Mouse (Mus musculus) right cerebral cortex, postnatal 4 days (tissue): Measurements from ENCODE around the gene Sdhaf2.
"Not testable (repeated sequence)": the region's sequence is repeated elsewhere in the genome, so short reads cannot be mapped to it uniquely, and the experiment has no call there.

Experiments
- DNase-seq: peaks from one replicate; pipeline ENCODE4 v3.0.0-alpha.2; 2022

The Sdhaf2 gene

DNA sequence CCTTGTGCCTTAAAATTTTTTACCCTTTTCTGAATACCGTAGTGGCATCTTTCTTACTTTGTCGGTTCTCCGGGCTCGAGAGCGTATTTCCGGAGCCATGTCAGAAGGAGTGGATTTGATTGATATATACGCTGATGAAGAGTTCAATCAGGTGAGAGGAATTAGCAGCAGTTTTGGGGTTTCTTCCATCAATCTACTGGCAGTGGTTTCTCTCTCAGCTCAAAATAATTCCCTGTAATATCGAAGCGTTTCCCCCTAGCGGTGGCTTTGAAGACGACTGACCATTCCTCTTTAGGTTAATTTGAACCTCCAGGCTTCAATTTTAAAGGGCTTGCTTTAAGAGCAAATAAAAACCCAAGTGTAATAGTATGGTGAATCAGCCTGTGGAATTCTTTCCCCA, at the start of gene Sdhaf2:
Gene Sdhaf2 (minus strand): TSS at position 233 of the 400 bp plus-strand sequence.
- peak; percentile 27 for DNase-seq

GRCm38 (mm10) chr19:10569627-10570026, 43.7 kb upstream of the Sdhaf2 start:
- no peak for DNase-seq

- no peak for DNase-seq
Observed at GRCm38 (mm10) chr19:10565217-10565616, 39.3 kb upstream of the Sdhaf2 start.

DNA sequence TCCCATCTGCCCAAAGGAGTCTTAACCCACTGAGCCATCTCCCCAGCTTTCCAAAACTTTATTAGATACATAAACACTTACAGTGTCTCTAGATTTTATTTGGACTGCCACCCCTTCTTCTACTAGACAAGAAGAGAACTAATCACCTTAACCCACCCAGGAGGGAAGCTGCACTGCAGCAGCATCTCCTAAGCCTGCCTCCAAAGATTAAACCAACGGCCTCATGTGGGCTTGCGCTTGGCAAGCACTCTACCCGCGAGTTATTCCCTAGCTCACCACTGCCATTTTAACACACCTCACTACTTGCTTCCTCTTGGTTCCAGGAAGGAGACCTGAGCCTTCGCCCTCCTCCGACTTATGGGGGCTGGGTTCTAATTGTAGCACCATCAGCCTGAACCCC, 38.3 kb upstream of the Sdhaf2 start:
- no peak for DNase-seq

GRCm38 (mm10) chr19:10562351-10562750, 36.4 kb upstream of the Sdhaf2 start:
- DNase-seq = no peak

DNA sequence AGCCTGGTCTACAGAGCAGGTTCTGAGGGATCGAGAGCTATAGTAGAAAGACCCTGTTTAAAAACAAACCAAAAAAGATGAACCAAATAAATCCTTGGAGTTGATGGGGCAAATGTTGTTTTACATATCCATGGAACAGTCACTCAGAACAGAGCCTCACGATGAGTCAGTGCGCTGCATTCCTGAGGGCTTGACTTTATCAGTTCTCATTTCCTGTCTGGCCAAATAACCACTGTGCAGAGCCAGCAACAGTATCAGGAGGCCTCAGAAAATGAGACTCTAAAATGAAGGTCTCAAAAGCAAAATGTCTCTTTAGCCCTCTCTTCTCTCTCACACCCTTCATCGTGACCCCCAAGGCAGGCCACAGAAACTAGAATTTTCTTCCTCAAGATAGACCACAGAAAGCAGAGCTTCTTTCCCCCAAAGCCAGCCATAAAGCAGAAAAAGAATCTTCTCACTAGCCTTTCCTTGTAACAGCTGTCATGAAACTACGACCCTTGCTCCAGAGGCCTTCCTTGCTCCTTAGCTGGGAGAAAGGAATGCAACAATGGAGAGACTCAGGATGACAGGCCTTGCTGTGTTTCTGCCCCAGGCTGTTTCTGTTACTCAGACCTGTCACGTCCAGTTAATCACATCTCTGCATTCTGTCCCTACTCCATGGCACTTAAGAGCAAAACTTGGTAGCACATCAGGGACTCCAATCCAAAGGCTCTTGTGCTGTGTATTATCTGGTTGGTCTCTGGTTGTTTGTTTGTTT, 35.8 kb upstream of the Sdhaf2 start:
- DNase-seq = no peak

- no peak for DNase-seq
Observed at GRCm38 (mm10) chr19:10560108-10560507, 34.2 kb upstream of the Sdhaf2 start.

- not testable (repeated sequence) for DNase-seq
Observed at GRCm38 (mm10) chr19:10557837-10558375, 32.0 kb upstream of the Sdhaf2 start.

- no peak for DNase-seq
Observed at GRCm38 (mm10) chr19:10557430-10557829, 31.5 kb upstream of the Sdhaf2 start.

GRCm38 (mm10) chr19:10557001-10557400, 31.1 kb upstream of the Sdhaf2 start:
- no peak for DNase-seq

GRCm38 (mm10) chr19:10555624-10556510, 29.9 kb upstream of the Sdhaf2 start, which contains the start of gene Tmem216:
TSS of gene Tmem216 (minus strand) at chr19:10556238.
- DNase-seq = peak; percentile 84

- DNase-seq = no peak
Observed at GRCm38 (mm10) chr19:10539454-10539853, 13.5 kb upstream of the Sdhaf2 start.

GRCm38 (mm10) chr19:10530082-10530481, 4.1 kb upstream of the Sdhaf2 start:
- no peak for DNase-seq

DNA sequence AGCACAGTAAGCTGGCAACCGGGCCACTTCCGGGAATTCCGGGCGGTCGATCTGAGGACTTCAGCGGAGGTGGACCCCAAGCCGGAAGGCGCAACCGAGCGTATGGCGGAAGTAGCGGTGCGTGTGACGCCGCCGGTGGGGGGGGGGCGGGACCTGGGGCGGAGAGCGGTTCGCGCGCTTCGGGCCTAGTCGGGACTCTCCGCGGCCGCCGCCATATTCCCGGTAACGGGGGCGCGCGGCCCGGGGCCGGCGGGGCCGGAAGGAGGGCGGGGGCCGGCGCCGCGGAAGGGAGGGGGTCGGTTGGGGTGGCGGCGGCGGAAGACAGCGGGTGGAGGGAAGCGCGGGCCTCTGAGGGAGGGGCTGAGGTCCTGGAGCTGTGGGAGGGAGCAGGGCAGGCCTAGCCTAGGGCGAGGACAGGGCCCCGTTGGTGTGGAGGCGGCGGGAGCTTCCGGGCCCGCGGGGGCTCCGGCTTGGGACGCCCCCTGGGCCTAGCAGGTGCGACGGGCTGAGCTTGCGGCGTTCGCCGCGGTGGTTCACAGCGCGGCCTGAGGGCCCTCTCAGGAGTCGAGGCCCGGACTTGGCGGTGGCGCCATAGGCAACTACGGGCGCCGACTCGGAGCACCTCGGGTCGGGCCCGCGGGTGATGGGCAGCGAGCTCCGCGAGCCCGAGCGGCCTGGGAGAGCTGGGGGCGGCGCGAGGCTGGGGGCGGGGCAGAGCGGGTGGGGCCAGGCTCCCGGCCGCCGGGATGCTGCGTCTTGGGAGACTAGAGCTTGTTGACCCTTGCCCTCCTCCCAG, 638 bp downstream of the Sdhaf2 start, which contains the start of gene Cpsf7:
Gene Cpsf7 (plus strand): TSS at position 161 of the 796 bp plus-strand sequence.
- DNase-seq = peak; percentile 90

DNA sequence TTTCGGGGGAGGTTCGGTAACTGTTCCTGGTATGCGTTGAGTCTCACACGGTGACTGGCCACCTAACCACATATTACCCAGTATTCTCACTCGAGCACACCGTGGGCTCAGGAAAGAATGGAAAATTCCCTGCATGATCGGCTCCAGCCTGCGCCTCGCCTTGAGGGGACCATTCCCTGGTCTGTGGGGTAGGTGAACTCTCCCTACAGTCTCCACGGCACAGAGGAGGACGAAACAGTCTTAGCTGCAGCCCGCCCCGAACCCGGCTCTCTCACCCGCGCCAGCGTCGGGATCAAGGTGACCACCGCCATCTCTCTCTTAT, 1.2 kb downstream of the Sdhaf2 start:
- DNase-seq = no peak

- no peak for DNase-seq
Observed at GRCm38 (mm10) chr19:10523483-10524080, 2.4 kb downstream of the Sdhaf2 start.

GRCm38 (mm10) chr19:10521926-10522325, 4.0 kb downstream of the Sdhaf2 start:
- DNase-seq = no peak

DNA sequence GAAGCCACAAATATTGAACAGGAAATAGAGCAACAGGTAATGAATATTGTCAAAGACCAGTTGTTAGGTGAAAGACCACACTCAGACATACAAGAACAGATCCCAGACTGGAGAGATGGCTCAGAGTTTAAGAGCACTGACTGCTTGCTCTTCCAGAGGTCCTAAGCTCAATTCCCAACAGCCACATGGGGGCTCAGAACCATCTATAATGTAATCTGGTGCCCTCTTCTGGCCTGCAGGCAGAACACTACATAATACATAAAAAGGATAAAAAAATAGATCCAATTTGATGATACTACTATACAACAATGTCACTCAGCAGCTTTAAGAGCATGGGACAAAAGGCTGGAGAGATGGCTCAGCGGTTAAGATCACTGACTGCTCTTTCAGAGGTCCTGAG, 5.6 kb downstream of the Sdhaf2 start:
- no peak for DNase-seq

DNA sequence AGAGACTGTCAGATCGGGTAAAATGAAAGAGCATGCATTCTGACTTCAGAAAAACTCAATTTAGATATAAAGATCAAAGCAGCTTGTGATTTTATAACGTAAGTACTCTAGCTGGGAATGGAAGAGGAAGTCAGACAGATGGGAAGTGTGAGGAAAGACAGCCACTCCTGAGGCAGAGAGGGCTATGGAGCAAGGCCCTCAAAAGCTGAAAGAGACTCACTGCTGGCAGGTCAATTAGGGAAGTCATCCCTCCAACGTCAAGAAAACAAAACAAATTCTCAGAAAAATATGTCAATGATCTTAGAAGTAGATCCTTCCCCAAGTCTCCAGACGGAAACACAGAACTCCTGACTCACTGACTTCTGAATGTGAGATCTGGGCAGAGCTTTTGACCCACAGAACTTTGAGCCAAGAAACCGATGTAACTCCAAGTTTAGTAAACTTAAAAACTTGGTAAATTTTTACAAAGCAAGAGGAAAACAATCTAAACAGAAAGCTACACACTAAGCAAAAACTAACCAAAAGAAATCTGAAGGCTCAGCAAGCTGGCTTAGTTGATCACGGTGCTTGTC, 15.1 kb downstream of the Sdhaf2 start:
- DNase-seq = no peak

DNA sequence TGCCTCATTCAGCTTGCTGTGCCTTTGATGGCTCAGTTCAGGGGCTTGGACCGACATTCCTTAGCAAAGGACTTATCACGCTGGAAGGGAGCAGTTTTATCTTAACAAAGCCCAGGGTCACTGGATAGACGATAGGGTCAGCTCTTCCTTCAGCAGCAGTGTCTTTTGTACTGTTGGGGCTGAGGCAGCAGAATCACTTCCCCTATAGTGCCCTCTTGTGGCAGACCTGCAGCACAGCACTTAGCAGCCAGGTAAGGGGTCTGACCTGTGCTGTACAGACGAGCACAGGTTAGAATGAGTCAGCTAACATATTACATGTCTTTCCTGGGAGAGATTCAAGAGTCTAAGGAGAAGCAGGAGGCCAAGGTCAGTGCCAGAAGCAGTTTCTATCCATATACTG, 23.4 kb downstream of the Sdhaf2 start:
- peak; percentile 21 for DNase-seq

GRCm38 (mm10) chr19:10500581-10500980, 25.4 kb downstream of the Sdhaf2 start:
- DNase-seq = no peak
